Mouse (Mus musculus) testis, postnatal 14 days (tissue): Measurements from ENCODE around the gene Akap8l.

Source experiments
- DNase-seq: peaks from one replicate; pipeline ENCODE4 v3.0.0; 2021; ENCODE audit warnings: low spot score

Gene Akap8l

DNA sequence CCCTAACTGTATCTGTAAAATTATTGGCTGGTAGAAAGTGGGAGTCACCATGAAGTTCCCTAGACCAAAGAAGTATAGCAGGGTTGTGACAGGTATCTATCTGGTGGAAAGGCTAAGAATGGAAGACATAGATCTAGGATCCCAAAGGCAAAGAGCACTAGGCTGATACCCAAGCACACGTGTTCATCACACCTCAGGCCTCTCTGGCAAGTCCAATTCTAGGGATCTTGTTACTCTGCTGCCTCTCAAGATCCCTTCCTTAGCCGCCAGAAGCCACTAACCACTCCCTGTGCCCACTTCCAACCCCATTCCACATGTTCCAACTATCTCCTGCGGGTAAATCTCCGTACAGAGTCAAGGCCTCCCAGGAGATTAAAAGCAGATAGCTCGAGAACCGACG is 30.5 kb downstream of the Akap8l start:
- DNase-seq: no peak

DNA sequence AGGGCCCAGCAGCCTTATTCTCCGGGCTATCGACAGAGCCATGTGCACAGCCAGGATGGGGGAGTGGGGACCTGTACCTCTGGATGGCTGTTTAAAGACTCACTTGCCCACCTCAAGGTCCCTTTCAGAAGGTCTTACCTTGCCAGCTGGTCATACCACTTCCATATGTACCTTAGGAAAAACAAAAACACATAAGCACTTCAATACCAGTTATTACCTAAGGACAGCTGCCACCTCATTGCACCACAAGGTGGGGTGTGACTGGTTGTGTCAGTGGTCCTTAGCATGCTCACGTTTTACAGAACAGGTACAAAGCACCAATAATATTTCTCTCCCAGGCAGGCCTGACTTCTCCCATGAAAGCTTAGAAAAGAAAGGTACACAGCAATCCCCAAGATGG is 32.7 kb downstream of the Akap8l start:
- no peak for DNase-seq

DNA sequence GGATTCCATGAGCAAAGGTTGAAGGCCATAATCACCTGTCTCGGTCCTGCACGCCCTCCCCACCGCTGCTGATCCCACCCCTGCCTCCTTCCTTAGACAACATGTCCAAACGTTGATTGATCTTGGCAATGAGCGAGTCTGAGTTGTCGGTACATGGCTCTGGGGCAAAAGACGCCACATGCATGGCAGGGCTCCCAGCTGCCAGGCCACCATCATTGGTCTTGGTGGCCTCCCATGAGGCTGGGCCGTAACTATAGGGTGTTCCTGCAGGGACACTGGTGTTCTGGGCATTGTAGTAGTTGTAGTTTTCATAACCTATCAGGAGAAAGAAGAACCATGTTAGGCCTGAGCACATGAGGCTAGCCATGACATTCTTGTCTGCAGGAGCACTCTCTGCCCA is 33.4 kb downstream of the Akap8l start:
- no peak for DNase-seq

DNA sequence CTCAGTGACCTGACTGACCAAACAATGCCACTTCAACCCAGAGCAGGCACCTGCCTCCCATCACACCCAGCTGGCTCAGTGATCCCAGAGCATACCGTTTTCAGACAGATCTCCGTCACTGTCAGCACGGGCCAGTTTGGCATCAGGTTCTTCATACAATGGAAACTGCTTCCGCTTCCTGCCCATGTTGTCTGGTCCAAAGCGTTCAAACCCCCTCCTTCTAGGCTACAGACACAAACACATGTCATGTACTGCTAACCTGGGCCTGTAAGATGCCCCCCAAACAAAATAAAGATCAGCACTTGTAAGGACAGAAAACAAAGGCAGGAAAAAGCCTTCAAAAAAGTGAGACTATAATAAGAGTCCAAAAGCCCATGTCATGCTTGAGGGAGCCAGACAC is 34.8 kb downstream of the Akap8l start:
- no peak for DNase-seq

DNA sequence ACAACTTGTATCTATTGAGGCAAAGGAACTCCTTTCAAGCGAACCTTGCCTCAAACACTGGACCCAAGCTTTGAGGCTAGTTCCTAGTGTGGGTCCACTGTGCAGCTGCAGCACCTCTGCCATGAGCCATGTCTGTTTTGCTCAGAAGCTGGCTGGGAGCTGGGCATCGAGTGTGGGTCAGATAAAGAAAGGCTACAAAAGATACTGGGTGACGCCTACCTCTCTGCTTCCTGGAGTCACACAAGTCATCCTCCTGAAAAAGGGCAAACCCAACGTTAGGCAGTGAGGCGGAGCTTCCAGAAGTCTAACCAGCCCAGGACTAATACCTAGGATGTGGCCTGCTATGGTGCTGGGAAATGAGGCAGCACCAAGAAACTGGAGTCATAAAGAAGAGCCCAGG is 36.5 kb downstream of the Akap8l start:
- no peak for DNase-seq

DNA sequence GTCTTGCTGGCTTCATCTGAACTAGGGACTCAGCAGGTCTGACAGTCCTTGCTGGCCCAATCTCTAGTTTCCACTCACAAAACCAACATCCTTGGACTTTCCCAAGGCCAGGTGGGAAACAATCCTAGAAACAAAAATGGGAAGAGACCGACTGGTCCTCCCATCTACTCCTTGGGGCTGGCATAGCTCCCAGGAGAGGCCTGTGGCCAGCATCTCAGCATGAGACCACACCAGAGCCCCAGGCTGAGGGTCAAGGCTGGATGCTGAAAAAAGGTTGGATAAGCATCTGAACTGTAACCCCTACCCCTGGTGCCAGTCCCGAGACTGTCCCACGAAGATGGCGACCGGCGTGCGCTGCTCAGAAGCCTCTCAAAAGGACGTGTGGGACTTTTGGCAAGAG is 37.6 kb downstream of the Akap8l start:
- no peak for DNase-seq

DNA sequence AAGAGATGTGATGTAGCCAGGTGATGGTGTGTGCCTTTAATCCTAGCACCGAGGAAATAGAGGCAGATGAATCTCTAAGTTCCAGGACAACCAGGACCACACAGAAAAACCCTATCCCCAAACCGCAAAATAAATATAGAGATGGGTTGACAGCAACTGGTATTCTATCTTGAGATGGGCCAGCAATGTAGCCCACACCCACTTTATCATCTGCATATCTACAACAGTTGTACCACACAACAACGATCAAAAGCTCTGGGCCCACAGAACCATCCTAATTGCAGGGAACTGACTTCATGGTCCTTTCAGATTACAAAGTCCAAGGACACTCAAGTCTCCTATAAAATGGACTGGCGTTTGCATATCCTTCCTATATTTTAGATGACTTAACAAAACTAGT is 42.4 kb downstream of the Akap8l start:
- DNase-seq: no peak

DNA sequence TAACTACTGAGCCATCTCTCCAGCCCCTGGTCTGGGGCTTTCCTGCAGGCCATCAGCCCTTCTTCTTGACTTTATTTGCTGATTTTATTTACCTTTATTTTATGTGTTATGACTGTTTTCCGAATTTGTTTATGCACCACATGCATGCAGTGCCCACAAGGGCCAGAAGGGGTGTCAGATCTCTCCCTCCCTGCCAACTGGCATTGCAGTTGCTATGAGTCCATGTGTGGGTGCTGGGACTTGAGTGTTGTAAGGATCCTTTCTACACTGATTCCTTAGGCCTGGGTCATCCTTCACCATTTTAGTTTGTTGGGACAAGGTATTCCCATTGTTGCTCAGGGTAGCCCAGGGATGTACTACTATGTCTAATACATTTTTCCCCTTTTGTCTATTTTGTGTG is 52.3 kb downstream of the Akap8l start:
- no peak for DNase-seq

DNA sequence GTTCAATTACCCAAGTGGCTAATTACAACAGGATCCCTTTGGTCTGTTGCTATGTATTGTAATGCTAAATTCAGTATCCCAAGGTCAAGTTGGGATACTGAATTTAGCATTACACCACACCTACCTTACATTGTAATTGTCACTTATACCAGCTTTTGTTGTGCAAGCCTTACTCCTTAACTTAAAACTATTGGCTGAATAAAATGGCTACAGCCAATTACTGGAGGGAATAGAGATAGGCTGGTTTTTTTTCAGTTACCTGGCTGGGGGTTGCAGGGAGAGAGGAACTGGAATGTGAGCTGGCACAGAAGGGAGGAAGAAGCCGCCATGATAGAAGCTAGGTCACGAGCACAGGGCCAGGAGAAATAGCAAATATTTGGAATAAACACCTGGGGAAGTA is 54.5 kb downstream of the Akap8l start:
- no peak for DNase-seq

DNA sequence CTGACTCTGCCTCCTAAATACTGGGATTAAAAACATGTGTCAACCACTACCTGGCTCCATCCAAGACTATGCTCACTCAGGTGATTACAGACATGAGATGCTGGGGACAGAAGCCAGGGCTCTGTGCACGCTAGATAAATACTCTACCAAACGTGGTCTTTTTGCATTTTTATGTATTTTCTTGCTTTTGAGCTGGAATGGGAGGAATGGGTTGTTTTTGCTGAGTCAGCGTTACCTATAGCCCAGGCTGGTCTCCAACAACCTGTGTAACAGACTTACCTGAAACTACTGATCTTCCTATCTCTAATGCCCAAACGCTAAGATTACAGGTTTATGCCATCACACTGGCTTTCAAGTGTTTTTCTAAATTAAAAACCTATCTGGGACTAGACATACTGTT is 55.2 kb downstream of the Akap8l start:
- DNase-seq: no peak

DNA sequence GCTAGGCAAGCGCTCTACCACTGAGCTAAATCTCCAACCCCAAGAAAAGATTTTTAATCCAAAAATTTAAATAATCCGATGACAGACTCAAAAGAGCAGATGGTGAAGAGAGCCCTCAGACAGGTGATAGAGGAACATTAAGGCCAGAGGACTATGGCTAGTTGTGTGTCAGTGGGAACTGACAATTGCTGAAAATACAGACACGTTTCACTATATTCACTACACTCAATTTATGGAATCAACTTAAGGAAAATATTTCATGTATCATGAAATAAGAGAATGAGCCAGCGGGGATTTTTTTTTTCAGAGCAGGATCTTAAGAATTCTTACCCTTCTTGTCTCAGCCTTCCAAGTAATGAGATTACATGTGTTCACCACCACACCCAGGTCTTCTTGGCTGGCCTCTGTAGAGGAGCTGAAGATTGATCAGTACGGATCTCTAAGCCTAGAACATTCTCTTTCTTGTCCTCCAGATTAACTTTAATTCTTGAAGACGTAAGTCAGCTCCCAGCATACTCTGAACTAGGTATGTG is 65.2 kb downstream of the Akap8l start:
- no peak for DNase-seq

DNA sequence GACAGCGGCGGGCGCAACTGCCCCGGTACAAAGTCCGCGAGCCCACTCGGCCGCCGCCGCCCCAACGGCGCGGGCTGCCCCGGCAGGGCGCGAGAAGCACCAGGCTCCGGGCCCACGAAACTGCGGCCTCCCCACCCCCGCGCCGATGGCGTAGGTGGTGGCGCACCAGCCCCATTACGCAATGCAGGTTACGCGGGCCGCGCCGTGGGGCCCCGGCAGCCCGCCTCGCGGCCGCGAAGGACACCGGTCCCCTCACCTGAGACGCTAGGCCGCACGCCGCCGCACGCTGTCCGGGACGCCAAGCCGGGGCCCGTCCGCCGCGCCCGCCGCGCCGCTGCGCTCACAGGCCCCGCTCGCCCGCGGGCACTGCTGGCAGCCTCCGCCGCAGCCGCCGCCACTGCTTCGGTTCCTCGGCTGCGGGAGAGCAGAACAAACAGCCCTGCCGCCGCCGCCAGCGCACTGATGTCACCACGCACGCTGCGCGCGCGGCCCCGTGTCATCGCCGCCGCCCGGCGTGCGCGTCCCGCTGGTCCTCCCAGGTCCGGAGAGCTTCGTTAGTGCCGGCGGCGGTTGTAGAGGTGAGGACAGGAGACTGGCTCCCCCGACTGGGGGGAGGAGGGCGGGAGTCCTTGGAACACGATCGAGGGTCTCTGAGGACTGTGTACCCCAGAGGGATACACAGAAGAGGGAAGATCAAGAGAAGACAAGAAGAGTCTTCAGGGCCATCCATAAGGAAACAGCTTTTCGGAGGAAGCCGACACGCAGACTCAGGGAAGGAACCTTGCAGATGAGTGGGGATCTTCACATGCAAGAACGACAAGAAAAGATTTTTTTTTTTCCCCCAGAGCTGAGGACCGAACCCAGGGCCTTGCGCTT is 65.9 kb downstream of the Akap8l start, which contains the start of gene Brd4:
TSS of gene Brd4 (minus strand) at position 461 of the 876 bp plus-strand sequence.
- peak; percentile 91 for DNase-seq

DNA sequence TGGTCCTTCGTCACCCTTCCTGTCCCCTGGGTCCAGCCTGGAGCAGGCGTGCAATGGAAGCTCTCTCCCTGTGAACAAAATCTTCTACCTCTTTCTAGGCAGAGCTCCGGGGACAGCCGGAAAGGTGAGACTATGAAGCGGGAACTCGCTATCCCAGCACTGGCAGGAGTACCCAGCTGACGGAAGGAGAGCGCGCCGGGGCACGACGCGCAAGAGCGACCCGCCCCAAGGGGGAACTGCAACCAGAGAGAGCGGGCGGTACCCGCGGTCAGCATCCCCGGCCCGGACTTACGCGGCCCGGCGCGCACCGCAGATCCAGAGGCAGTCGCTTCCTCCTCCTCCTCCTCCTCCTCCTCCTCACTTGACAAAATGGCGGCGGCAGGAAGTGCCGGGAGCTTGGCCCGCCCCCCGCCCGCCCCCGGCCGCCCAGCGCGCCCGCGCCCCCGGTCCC is 66.6 kb downstream of the Akap8l start:
- DNase-seq: peak; percentile 74

DNA sequence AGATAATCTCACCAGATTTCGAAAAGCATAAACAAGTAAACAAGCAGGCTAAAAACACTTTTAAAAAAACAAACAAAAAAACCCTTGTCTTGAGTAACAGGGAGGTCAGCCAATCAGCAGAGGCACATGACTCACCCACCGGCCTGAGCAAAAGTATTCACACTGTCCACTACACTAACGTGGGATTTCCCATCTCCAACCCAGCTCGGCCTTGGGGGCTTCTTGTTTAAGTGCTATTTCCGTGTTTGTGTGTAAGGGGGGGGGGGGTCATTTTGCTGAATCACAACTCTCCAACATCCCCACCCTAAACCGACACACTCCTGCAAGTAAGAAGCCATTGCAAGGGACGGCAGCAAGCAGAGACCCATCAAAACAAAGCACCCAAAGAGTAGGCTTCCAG is 67.1 kb downstream of the Akap8l start:
- peak; percentile 37 for DNase-seq

DNA sequence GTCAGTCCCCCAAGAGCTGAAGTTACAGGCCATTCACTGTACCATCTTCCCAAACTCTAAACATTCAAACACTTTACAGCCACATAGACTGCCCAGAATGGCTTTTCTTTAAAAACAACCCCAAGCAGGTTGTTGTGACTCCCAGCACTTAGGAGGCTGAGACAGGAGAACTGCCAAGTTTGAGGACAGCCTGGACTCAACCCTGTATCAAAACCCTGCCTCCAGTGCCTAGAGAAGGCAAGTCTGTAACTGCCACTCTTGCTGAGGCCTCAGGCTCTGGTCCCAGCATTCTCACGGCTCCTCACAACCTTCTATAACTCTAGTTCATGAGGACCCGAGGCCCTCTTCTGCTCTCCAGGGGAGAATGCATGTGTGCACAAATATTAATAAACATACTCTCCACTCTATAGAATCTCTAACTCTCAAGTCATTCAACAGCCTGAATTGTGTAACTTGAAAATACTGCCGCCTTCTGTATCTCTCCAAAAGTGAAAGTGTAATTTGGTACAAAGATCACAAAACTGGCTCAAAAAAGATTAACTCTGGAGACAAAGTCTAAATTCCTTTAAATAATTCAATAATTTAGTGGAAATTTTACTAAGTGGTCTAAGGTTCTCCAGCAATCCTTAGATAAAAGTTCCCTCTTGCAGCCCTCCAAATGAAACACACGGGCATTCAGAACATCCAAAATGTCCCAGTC is 68.6 kb downstream of the Akap8l start:
- no peak for DNase-seq

DNA sequence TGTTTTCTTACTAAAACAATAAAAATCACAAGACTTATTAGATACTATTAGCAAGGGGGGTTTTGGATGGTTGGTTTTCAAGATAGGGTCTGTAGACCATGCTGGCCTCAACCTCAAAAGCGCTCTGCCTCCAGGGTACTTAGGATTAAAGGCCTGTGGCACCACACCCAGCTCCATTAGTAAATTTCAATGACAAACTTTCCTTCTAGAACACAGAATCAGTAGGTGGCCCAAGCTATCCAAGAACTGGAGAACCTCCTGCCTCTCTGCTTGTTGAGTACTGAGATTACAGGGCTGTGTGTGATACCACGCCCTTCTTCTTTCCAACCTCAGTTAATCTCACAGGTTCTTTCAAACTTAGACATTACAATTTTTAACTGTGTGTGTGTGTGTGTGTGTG is 69.3 kb downstream of the Akap8l start:
- no peak for DNase-seq

DNA sequence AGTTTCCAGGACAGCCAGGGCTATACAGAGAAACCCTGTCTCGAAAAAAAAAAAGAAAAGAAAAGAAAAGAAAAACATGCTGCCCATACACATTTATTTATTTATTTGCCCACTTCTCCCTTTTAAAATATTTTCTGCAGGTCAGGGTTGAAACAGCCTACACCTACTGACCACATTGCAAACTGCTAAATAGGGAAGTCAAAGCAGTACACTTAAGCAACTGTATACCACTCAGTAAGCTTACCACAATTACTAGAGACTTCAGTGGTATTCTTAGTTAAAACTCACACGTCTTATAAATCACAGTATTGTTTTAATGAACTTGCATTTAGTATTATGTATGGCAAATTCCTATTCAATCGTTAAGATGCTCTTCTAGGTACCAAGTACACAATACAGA is 69.8 kb downstream of the Akap8l start:
- no peak for DNase-seq

DNA sequence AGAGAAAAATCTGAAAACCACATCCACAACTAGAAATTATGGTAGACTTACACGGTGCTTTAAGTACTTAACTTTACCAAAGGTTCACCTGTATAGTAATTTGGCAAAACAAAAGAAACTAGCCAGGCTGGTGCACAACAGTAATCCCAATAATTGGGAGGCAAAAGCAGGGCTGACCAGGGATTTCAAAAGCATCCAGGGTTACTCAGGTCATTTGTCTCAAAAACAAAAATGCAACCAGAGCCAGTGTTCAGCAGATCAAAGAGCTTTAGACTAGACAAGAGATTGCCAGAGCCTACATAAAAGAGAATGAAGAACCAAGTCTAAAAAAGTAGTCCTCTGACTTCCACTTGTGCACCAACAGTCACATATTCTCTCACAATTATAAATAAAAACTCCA is 73.2 kb downstream of the Akap8l start:
- no peak for DNase-seq

DNA sequence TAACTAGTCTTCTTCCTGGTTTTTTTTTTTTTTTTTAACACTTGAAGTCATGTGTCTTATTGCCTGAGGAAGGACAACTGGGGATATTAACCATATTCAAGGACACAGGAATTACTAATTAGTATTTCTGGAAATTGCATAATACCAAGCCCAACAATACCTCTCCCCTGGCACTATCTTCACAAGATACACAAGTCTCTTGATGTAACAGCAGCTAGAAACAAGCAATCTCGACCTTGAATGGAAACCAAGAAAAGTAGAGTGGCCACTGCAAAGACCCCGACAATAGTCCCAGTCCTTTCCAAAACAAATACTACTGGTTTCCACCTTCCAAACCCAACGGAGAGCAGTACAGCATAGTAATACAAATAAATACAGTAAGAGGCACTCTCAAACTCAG is 74.8 kb downstream of the Akap8l start:
- DNase-seq: no peak
